Mouse (Mus musculus): ENCODE results near the gene Slc34a2.

DNA sequence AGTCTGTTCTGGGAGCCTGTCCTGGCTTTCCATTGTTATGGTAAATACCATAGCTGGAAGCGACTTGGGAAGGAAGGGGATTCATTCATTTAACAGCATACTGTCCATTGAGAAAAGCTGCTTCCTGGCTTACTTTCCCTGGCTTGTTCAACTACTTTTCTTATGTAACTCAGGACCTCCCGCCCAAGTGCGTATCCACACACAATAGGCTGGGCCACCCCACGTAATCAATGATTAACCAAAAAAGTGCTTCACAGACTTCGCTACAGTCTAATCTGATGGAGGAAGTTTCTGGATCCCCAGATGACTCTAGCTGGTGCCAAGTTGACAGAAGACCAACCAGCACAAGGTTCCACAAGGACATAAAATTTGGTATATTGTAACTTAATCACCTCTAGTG lies 14.0 kb upstream of the Slc34a2 start:
- TF ChIP-seq CTCF (IDR thresholded peaks at IDR 0.05; ENCODE audit: low read depth) = no peak
- no peak for TF ChIP-seq EP300 (IDR thresholded peaks at IDR 0.05; ENCODE audit: low read depth)

All from liver, postnatal 0 days (tissue).